Mouse (Mus musculus) lung, postnatal 0 days (tissue): ENCODE results near the gene Abhd17c.

Source experiments
- CTCF ChIP-seq: IDR thresholded peaks from 2 replicates; pipeline ENCODE4 v1.5.1; 2016; ENCODE audit warnings: antibody characterized with exemption, mild to moderate bottlenecking
- EP300 ChIP-seq: IDR thresholded peaks from 2 replicates; pipeline ENCODE4 v1.6.1; 2016; ENCODE audit warnings: antibody characterized with exemption, mild to moderate bottlenecking, control low read depth

GRCm38 (mm10) chr7:84168355-84168754, 16.7 kb upstream of the Abhd17c start:
- no peak for TF ChIP-seq CTCF
- no peak for TF ChIP-seq EP300
